Mouse (Mus musculus) liver, embryonic 13.5 days (tissue): ENCODE measurements at regions not wholly inside any gene's neighbourhood (a gene's known extent, or its start where the extent isn't known, plus 50 kb on each side); places are given as distances from the start of the nearest gene placed in this dataset.
A peak's percentile ranks its signal among the peaks of the same experiment; 100 is the strongest.

Experiments used
- ATAC-seq: fragments of 200-750 bp; cut with Nextera tagmentation; 2 replicates; pipeline ENCODE4 v1.8.0; 2017; ENCODE audit warnings: low read depth, mild to moderate bottlenecking, moderate number of reproducible peaks, moderate library complexity
- DNase-seq: peaks from one replicate; pipeline ENCODE4 v3.0.0; 2022
- H3K27ac ChIP-seq: fragments of 300-500 bp; sonication (generic); 2 replicates; pipeline ENCODE4 v1.5.1; 2015; ENCODE audit warnings: moderate library complexity, mild to moderate bottlenecking, inconsistent platforms
- H3K27me3 ChIP-seq: fragments of 300-500 bp; sonication (generic); 2 replicates; pipeline ENCODE4 v1.6.1; 2015; ENCODE audit warnings: mild to moderate bottlenecking, inconsistent platforms
- H3K36me3 ChIP-seq: fragments of 300-500 bp; sonication (generic); 2 replicates; pipeline ENCODE4 v1.6.1; 2015; ENCODE audit warnings: mild to moderate bottlenecking, inconsistent platforms
- H3K4me1 ChIP-seq: fragments of 300-500 bp; sonication (generic); replicated peaks from 2 replicates; pipeline ENCODE4 v1.6.1; 2015; ENCODE audit warnings: inconsistent platforms
- H3K4me2 ChIP-seq: fragments of 300-500 bp; sonication (generic); 2 replicates; pipeline ENCODE4 v1.6.1; 2015; ENCODE audit warnings: inconsistent platforms, mild to moderate bottlenecking, moderate library complexity
- H3K4me3 ChIP-seq: fragments of 300-500 bp; sonication (generic); replicated peaks from 2 replicates; pipeline ENCODE4 v1.5.1; 2015; ENCODE audit warnings: mild to moderate bottlenecking, inconsistent platforms
- H3K9ac ChIP-seq: fragments of 300-500 bp; sonication (generic); 2 replicates; pipeline ENCODE4 v1.6.1; 2015; ENCODE audit warnings: mild to moderate bottlenecking, inconsistent platforms
- H3K9me3 ChIP-seq: fragments of 300-500 bp; sonication (generic); replicated peaks from 2 replicates; pipeline ENCODE4 v1.6.1; 2016; ENCODE audit warnings: inconsistent platforms
- WGBS: fragments of 180-500 bp; shearing (Covaris S2); methylation state at CpG from one replicate; pipeline ENCODE4 v1.1.7; 2015; ENCODE audit not compliant: insufficient replicate concordance; 5-methylcytosine and 5-hydroxymethylcytosine counted together

GRCm38 (mm10) chr9:30131626-30132025, 168.7 kb upstream of the Ntm start:
- no peaks in the 10 kb centered on the region for H3K36me3 ChIP-seq
- H3K9ac ChIP-seq = no peak overlapping the region
- no peaks in the 10 kb centered on the region for H3K9me3 ChIP-seq
- H3K4me1 ChIP-seq = no peaks in the 10 kb centered on the region
- no peak overlapping the region for H3K4me3 ChIP-seq
- 43% methylated on average over 2 of the region's 2 CpGs for WGBS
- H3K27ac ChIP-seq = no peak overlapping the region
- ATAC-seq (no peak), DNase-seq (no peak)
- H3K4me2 ChIP-seq = no peak overlapping the region
- no peaks in the 10 kb centered on the region for H3K27me3 ChIP-seq

DNA sequence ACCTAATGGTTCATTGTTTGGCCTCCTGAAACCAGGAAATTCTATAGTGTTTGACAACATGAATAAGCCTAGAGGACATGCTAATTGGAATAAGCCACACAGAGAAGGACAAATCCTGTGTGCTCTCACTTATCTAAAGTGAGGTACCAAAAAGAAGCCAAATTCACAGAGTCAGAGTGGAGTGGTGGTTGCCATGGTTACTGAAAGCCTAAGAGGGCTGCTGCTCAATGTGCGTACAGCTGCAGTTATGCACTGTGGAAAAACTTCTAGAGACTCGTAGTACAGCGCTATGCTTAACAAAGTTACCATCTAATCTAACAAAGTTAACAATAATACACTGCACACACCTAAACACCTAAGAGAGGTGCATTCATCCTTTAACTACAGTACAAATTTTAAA, 171.4 kb upstream of the Ntm start:
- Histone ChIP-seq H3K4me1 (no peaks in the 10 kb centered on the region), H3K4me3 (no peak overlapping the region), H3K9ac (no peak overlapping the region), H3K4me2 (no peak overlapping the region), H3K27ac (no peak overlapping the region), H3K9me3 (no peaks in the 10 kb centered on the region), H3K36me3 (no peaks in the 10 kb centered on the region), H3K27me3 (no peaks in the 10 kb centered on the region)
- WGBS = 77% methylated on average over 3 of the region's 3 CpGs
- ATAC-seq (no peak), DNase-seq (no peak)

DNA sequence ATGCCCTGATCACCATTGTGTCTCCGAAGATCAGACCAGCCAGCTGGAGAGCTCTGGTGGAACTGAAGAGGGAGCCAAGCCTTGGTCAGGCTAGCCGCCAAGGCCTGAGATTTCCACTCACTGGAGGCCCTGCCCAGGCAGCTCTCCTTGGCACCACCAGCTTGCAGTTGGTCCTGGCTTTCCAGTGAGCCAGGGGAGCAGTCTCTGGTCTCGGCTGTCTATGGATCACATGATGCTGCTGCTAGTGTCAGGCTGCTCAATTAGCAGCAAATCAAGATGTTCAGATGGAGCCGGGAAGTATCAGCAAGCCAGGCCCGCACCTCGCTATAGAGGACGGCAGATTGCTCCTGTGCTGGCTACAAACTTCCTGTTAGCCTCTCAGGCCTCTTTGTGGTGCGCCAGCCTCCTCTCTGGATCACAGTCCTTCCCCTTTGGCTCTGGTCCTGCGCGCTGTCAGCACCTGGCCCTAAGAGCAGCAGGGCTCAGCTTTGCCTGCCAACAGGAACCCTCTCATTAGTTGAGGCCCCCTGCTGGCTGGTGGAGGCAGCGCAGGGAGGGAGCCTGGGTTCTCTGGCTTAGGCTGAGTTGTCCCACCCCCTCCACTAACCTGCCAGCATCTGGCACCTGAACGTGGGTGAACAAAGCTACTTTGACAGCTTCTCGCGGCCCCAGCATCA, 174.8 kb upstream of the Ntm start:
- DNase-seq = peak; percentile 14
- Histone ChIP-seq H3K4me1 (no peaks in the 10 kb centered on the region), H3K4me2 (no peak overlapping the region), H3K9ac (no peak overlapping the region), H3K27me3 (no peaks in the 10 kb centered on the region), H3K9me3 (no peaks in the 10 kb centered on the region), H3K27ac (no peak overlapping the region), H3K4me3 (no peak overlapping the region), H3K36me3 (no peaks in the 10 kb centered on the region)
- WGBS = 20% methylated on average over 14 of the region's 14 CpGs
- no peak for ATAC-seq

- Histone ChIP-seq H3K4me3 (no peak overlapping the region), H3K9me3 (no peaks in the 10 kb centered on the region), H3K36me3 (no peaks in the 10 kb centered on the region), H3K9ac (no peak overlapping the region), H3K27ac (no peak overlapping the region), H3K27me3 (no peaks in the 10 kb centered on the region), H3K4me1 (no peaks in the 10 kb centered on the region), H3K4me2 (no peak overlapping the region)
- no peak for DNase-seq
- 35% methylated on average over 3 of the region's 3 CpGs for WGBS
- ATAC-seq = no peak
These were observed 177.2 kb upstream of the Ntm start for GRCm38 (mm10) chr9:30140188-30140587.

DNA sequence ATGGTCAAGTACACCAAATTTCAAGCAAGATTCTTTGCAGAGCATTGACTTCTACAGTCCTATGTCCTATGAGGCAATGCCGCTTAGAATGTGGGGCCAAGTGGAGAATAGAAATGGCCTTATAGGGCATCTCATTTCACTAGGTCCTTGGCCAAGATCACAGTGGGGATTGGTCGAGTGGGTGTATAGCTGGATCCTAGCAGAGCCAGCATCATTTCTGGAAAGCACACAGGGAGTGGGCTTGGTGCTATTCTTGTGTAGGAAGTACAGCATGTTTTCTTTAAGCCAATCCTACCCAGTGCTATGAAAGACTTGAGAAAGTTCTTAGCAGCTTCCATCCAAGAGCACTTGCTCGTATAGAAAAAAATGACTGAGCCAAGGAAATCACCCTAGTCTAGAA, 178.2 kb upstream of the Ntm start:
- WGBS = 53% methylated on average over 3 of the region's 3 CpGs
- no peaks in the 10 kb centered on the region for H3K4me1 ChIP-seq
- H3K9ac ChIP-seq = no peak overlapping the region
- no peak for ATAC-seq
- no peak for DNase-seq
- no peak overlapping the region for H3K27ac ChIP-seq
- no peaks in the 10 kb centered on the region for H3K9me3 ChIP-seq
- H3K27me3 ChIP-seq = no peaks in the 10 kb centered on the region
- H3K36me3 ChIP-seq = no peaks in the 10 kb centered on the region
- no peak overlapping the region for H3K4me3 ChIP-seq
- H3K4me2 ChIP-seq = no peak overlapping the region

GRCm38 (mm10) chr9:30142806-30143458, 180.0 kb upstream of the Ntm start:
- no peaks in the 10 kb centered on the region for H3K9me3 ChIP-seq
- H3K4me2 ChIP-seq = no peak overlapping the region
- H3K4me3 ChIP-seq = no peak overlapping the region
- H3K4me1 ChIP-seq = no peaks in the 10 kb centered on the region
- DNase-seq = no peak
- H3K9ac ChIP-seq = no peak overlapping the region
- WGBS = 71% methylated on average over 10 of the region's 10 CpGs
- no peaks in the 10 kb centered on the region for H3K36me3 ChIP-seq
- no peak overlapping the region for H3K27ac ChIP-seq
- H3K27me3 ChIP-seq = no peaks in the 10 kb centered on the region
- no peak for ATAC-seq

DNA sequence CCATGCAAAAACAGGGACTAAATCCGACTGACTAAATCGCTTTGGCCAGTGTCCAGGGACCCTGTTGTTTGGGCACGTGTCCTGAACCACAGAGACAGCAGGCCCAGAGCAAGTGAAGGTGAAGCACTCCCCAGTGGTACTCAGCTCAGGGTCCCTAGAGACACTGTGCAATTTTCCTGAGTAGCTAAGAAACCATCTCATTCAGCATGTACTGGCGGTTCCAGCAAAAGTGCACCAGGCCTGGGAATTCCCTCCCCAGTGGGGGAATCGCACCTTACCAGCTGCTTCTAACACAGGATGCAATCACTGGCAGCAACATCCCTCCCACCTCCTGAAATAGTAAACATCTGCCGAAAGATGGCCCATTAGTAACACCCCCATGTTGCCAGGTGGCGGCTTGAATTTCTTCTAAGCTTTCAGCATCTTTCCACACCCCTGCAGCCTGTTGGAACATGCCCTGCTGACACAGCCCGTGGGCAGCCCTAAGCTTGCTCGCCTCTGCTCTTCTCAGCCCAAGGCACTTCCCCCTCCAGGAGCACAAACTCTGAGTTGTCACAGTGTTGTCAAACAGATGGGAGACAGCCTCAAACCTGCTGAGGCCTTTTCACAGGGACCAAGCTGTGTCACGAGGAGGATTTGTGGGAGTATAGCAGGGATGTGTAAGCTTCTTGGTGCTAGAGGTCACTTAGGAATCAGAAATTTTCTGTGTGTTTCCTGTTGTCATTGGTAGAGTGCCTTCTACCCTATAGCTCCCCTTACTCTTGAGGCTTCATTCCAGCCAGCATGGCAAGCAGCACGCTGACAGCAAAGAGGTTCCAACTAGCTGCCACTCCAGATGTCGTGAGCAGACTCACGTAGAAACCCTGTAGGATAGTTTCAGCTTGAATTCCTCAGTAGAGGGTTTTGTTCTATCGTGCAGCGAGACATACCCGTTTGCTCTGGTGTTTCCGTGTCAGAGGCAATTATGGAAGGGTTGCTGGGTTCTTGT, 186.8 kb upstream of the Ntm start:
- no peaks in the 10 kb centered on the region for H3K36me3 ChIP-seq
- ATAC-seq (no peak), DNase-seq (no peak)
- H3K9me3 ChIP-seq = no peaks in the 10 kb centered on the region
- no peaks in the 10 kb centered on the region for H3K4me1 ChIP-seq
- no peak overlapping the region for H3K4me3 ChIP-seq
- H3K4me2 ChIP-seq = no peak overlapping the region
- H3K27ac ChIP-seq = no peak overlapping the region
- no peak overlapping the region for H3K9ac ChIP-seq
- no peaks in the 10 kb centered on the region for H3K27me3 ChIP-seq
- 38% methylated on average over 17 of the region's 17 CpGs for WGBS

GRCm38 (mm10) chr9:30151173-30151572, 188.2 kb upstream of the Ntm start:
- no peak overlapping the region for H3K4me3 ChIP-seq
- H3K27ac ChIP-seq = no peak overlapping the region
- ATAC-seq = no peak
- 77% methylated on average over 1 of the region's 1 CpGs for WGBS
- H3K4me1 ChIP-seq = no peaks in the 10 kb centered on the region
- no peaks in the 10 kb centered on the region for H3K27me3 ChIP-seq
- no peak for DNase-seq
- H3K36me3 ChIP-seq = no peaks in the 10 kb centered on the region
- no peak overlapping the region for H3K9ac ChIP-seq
- H3K4me2 ChIP-seq = no peak overlapping the region
- H3K9me3 ChIP-seq = no peaks in the 10 kb centered on the region

- Histone ChIP-seq H3K4me2 (no peak overlapping the region), H3K9ac (no peak overlapping the region), H3K9me3 (no peaks in the 10 kb centered on the region), H3K4me3 (no peak overlapping the region), H3K36me3 (no peaks in the 10 kb centered on the region), H3K4me1 (no peaks in the 10 kb centered on the region), H3K27ac (no peak overlapping the region), H3K27me3 (no peaks in the 10 kb centered on the region)
- DNase-seq (no peak), ATAC-seq (no peak)
- WGBS = 63% methylated on average over 13 of the region's 13 CpGs
These were observed 203.4 kb upstream of the Ntm start for GRCm38 (mm10) chr9:30166235-30166752.

DNA sequence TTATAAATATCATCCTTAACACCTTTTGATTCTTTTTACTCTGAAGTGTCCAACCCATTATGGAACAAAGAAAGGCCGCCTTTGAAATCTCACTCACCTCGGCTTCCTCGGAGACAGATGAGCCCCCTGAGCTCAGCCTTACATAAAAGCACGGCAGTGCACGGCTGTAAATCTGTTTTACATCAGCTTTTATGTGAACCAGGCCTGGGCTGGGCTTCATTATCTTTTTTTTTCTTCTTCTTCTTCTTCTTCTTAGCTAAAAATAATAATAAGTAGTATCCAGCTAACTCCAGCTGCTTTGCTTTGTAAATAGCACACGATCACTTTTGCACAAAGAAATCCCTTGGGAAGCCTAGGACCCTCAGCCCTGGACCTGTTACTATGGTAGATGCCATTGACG, 204.3 kb upstream of the Ntm start:
- Histone ChIP-seq H3K4me3 (no peak overlapping the region), H3K27ac (no peak overlapping the region), H3K27me3 (no peaks in the 10 kb centered on the region), H3K4me2 (no peak overlapping the region), H3K36me3 (no peaks in the 10 kb centered on the region), H3K9ac (no peak overlapping the region), H3K9me3 (no peaks in the 10 kb centered on the region), H3K4me1 (no peaks in the 10 kb centered on the region)
- ATAC-seq = no peak
- DNase-seq = no peak
- WGBS = 63% methylated on average over 7 of the region's 7 CpGs

- Histone ChIP-seq H3K9me3 (no peaks in the 10 kb centered on the region), H3K27ac (no peak overlapping the region), H3K9ac (no peak overlapping the region), H3K36me3 (no peaks in the 10 kb centered on the region), H3K4me2 (no peak overlapping the region), H3K27me3 (no peaks in the 10 kb centered on the region), H3K4me1 (no peaks in the 10 kb centered on the region), H3K4me3 (no peak overlapping the region)
- DNase-seq (no peak), ATAC-seq (no peak)
- WGBS = 67% methylated on average over 6 of the region's 6 CpGs
These were observed 211.7 kb upstream of the Ntm start for GRCm38 (mm10) chr9:30174646-30175045.
